Mouse (Mus musculus) myocyte (in vitro differentiated cells): ENCODE results near the gene Ino80d.

ENCODE experiments used
- CEBPB ChIP-seq: IDR thresholded peaks from 2 replicates; pipeline ENCODE4 v1.6.1; 2011; ENCODE audit warnings: mild to moderate bottlenecking, moderate library complexity; ENCODE audit not compliant: poor library complexity, insufficient read depth, severe bottlenecking
- E2F4 ChIP-seq: IDR thresholded peaks from one replicate; pipeline ENCODE4 v1.6.1; 2011; ENCODE audit warnings: mild to moderate bottlenecking, control low read depth, moderate library complexity; ENCODE audit not compliant: insufficient read depth
- MAX ChIP-seq: IDR thresholded peaks from one replicate; pipeline ENCODE4 v1.6.1; 2011; ENCODE audit warnings: low read depth, mild to moderate bottlenecking, control low read depth
- POLR2A ChIP-seq: IDR thresholded peaks from one replicate; pipeline ENCODE4 v1.6.1; 2011; ENCODE audit warnings: low read depth, mild to moderate bottlenecking, control low read depth, moderate library complexity; ENCODE audit not compliant: insufficient read length
- POLR2AphosphoS2 ChIP-seq: IDR thresholded peaks from one replicate; pipeline ENCODE4 v1.6.1; 2011; ENCODE audit warnings: low read depth, control low read depth; ENCODE audit not compliant: insufficient read length
- SRF ChIP-seq: IDR thresholded peaks from one replicate; pipeline ENCODE4 v1.6.1; 2011; ENCODE audit warnings: low read depth; ENCODE audit not compliant: control insufficient read depth, insufficient read length
- TCF12 ChIP-seq: IDR thresholded peaks from one replicate; pipeline ENCODE4 v1.6.1; 2011; ENCODE audit warnings: mild to moderate bottlenecking, control low read depth; ENCODE audit not compliant: poor library complexity, insufficient read depth, severe bottlenecking

GRCm38 (mm10) chr1:62991021-62991420 is 123.4 kb downstream of the Ino80d start:
- TF ChIP-seq E2F4 = no peak
- TF ChIP-seq POLR2AphosphoS2 = no peak
- no peak for TF ChIP-seq POLR2A
- no peak for TF ChIP-seq TCF12
- no peak for TF ChIP-seq MAX
- no peak for TF ChIP-seq SRF
- no peak for TF ChIP-seq CEBPB
